Mouse (Mus musculus): ENCODE measurements at regions not wholly inside any gene's neighbourhood (a gene's known extent, or its start where the extent isn't known, plus 50 kb on each side); places are given as distances from the start of the nearest gene placed in this dataset.

- DNase-seq (ENCODE audit: low spot score), result no peak
Observed at GRCm38 (mm10) chr7:71873817-71874216, 432.6 kb downstream of the Mctp2 start.

- DNase-seq (ENCODE audit: low spot score), result no peak
Observed at GRCm38 (mm10) chr7:71872912-71873311, 433.5 kb downstream of the Mctp2 start.

- DNase-seq (ENCODE audit: low spot score), result peak; percentile 77
Observed at GRCm38 (mm10) chr7:71867090-71867489, 439.3 kb downstream of the Mctp2 start.

- DNase-seq (ENCODE audit: low spot score), result peak; percentile 33
Observed at GRCm38 (mm10) chr7:71865371-71866166, 440.8 kb downstream of the Mctp2 start.

- no peak for DNase-seq (ENCODE audit: low spot score)
Observed at GRCm38 (mm10) chr7:71852864-71853263, 453.5 kb downstream of the Mctp2 start.

GRCm38 (mm10) chr7:71849174-71849573 is 457.2 kb downstream of the Mctp2 start:
- no peak for DNase-seq (ENCODE audit: low spot score)

GRCm38 (mm10) chr7:71837845-71838244 is 468.6 kb downstream of the Mctp2 start:
- no peak for DNase-seq (ENCODE audit: low spot score)

GRCm38 (mm10) chr7:71831790-71832525 is 474.4 kb downstream of the Mctp2 start:
- no peak for DNase-seq (ENCODE audit: low spot score)

- peak; percentile 22 for DNase-seq (ENCODE audit: low spot score)
Observed at GRCm38 (mm10) chr7:71829567-71829966, 476.8 kb downstream of the Mctp2 start.

GRCm38 (mm10) chr7:71816138-71816537 is 464.9 kb upstream of the Gm10295 start:
- DNase-seq (ENCODE audit: low spot score), result no peak

- DNase-seq (ENCODE audit: low spot score), result peak; percentile 69
Observed at GRCm38 (mm10) chr7:71794201-71794600, 442.9 kb upstream of the Gm10295 start.

GRCm38 (mm10) chr7:71788401-71788800 is 437.1 kb upstream of the Gm10295 start:
- no peak for DNase-seq (ENCODE audit: low spot score)

GRCm38 (mm10) chr7:71782496-71782895 is 431.2 kb upstream of the Gm10295 start:
- no peak for DNase-seq (ENCODE audit: low spot score)

GRCm38 (mm10) chr7:71749886-71750285 is 398.6 kb upstream of the Gm10295 start:
- DNase-seq (ENCODE audit: low spot score), result no peak

GRCm38 (mm10) chr7:71746118-71746897 is 395.0 kb upstream of the Gm10295 start:
- peak; percentile 7 for DNase-seq (ENCODE audit: low spot score)

GRCm38 (mm10) chr7:71728509-71728908 is 377.2 kb upstream of the Gm10295 start:
- no peak for DNase-seq (ENCODE audit: low spot score)

- DNase-seq (ENCODE audit: low spot score), result no peak
Observed at GRCm38 (mm10) chr7:71708209-71708608, 356.9 kb upstream of the Gm10295 start.

GRCm38 (mm10) chr7:71706201-71706600 is 354.9 kb upstream of the Gm10295 start:
- peak; percentile 41 for DNase-seq (ENCODE audit: low spot score)

- peak; percentile 67 for DNase-seq (ENCODE audit: low spot score)
Observed at GRCm38 (mm10) chr7:71705426-71706050, 354.3 kb upstream of the Gm10295 start.

GRCm38 (mm10) chr7:71704661-71705240 is 353.5 kb upstream of the Gm10295 start:
- DNase-seq (ENCODE audit: low spot score), result no peak

All from embryo, embryonic 10.5 days (tissue).